Mouse (Mus musculus): Measurements from ENCODE around the gene Rprml. TPM values are rescaled to one million over a fixed set of nuclear protein-coding genes. Genes with fewer than 3 reads are reported as not detected.

Gene Rprml
- polyA plus RNA-seq, 1 experiment from 2014 or later = 1.1 TPM

DNA sequence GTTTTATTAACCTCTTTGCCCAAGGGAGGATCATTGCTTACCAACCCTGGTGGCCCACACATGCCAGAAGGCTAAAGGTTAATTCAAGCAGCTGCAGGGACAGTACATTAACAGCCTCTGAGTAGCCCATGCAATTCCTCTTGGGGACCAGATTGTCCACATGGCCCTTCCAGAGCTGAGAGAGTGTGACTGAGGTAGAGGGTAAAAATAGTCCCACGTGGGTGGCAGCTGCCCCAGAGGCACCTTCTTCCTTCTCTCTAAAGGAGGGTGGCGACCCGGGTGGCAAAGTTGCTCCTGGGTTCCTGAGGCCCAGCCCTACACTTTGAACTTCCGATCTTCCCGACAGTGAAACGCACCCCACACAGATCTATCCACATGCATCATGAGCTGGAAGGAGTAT, 3.1 kb upstream of the Rprml start:
- Histone ChIP-seq H3K27ac (no peak overlapping the region), H3K9me3 (no peaks in the 10 kb centered on the region), H3K4me3 (no peak overlapping the region), H3K4me2 (no peak overlapping the region), H3K9ac (no peak overlapping the region), H3K36me3 (replicated peaks) (no peaks in the 10 kb centered on the region), H3K27me3 (replicated peaks) (peaks cover 45% of the 10 kb centered on the region), H3K4me1 (peaks cover 14% of the 10 kb centered on the region)
- ATAC-seq (replicated peaks) = no peak
- WGBS = 87% methylated on average over 6 of the region's 6 CpGs

DNA sequence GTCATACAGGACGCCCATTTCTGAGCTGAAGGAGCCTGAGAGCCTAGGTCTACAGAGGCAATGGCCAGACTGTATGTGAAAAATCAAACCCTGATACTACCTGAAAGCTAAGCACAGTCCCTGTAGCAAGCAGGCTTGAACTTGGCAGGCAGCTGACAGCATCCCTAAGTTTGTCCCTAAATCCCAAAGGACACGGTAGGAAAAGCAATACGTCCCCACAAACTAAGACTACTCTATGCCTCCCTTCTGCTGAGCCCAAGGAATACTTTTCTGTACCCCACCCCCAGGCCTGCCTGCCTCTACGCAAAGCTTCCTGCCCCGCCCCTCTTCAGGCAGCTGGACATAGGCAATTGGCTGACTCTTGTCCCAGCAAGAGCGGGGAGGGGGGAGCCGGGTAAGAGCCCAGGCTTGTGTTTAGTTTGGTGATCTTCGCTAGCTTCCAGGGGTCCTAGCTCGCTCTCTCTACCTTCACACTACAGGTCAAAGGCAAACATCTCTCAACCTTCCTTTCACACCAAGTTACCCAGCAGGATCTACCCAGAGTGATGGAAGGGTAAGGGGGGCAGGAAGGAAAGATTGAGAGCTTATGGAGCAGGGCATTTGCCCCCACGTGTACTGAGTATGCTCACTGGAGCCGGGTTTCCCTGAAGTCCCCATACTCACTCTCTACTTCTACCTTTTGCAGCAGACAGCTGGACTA, 1.3 kb upstream of the Rprml start:
- H3K9me3 ChIP-seq = no peaks in the 10 kb centered on the region
- H3K27ac ChIP-seq = no peak overlapping the region
- no peak overlapping the region for H3K4me2 ChIP-seq
- WGBS = 11% methylated on average over 11 of the region's 11 CpGs
- no peak overlapping the region for H3K9ac ChIP-seq
- H3K36me3 ChIP-seq (replicated peaks) = no peaks in the 10 kb centered on the region
- ATAC-seq (replicated peaks) = no peak
- H3K4me3 ChIP-seq = no peak overlapping the region
- peaks cover 62% of the 10 kb centered on the region for H3K27me3 ChIP-seq (replicated peaks)
- H3K4me1 ChIP-seq = peaks cover 14% of the 10 kb centered on the region

DNA sequence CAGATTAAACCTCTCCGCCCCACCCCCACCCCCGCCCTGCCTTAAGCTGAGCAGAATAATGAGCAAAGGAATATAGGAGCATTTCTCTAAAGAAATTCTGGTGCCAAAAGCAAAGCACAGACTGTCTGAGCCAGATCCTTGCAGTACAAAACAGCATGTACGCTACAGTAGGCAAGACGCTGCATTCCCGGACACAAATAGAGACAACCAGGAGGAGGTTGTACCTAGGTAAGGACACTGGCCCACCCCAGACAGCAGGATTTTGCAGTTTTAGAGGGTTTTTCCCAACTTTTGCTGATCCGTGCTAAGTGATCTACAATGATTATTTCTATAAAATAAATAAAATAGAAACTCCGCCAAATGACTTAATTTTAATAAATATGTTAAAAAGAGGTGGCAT, 714 bp upstream of the Rprml start:
- no peaks in the 10 kb centered on the region for H3K36me3 ChIP-seq (replicated peaks)
- H3K27me3 ChIP-seq (replicated peaks) = peaks cover 68% of the 10 kb centered on the region
- 27% methylated on average over 7 of the region's 7 CpGs for WGBS
- H3K9me3 ChIP-seq = no peaks in the 10 kb centered on the region
- H3K4me2 ChIP-seq = no peak overlapping the region
- H3K4me1 ChIP-seq = peaks cover 14% of the 10 kb centered on the region
- no peak overlapping the region for H3K9ac ChIP-seq
- H3K27ac ChIP-seq = no peak overlapping the region
- H3K4me3 ChIP-seq = no peak overlapping the region
- ATAC-seq (replicated peaks) = no peak

DNA sequence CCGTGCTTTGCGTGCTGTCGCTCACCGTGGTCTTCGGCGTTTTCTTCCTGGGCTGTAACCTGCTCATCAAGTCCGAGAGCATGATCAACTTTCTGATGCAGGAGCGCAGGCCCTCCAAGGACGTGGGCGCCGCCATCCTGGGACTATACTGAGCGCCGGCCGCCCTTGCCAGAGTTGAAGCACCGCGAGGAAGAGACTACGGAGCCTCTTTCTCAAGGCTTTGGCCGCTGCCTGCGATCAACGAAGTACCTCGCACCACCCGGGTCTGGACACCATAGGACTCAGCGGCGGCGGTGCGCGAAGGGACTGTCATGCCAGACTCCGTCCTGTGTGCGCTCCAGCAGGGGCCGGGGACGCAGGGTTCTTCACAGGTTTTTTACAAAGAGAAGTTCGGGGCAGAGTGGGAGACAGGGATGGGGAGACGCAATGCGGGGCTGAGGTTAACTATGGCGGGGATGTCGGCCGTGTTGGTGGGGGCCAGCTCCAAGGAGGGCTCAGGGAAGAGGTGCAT, 668 bp downstream of the Rprml start:
- WGBS = 2% methylated on average over 37 of the region's 37 CpGs
- no peak overlapping the region for H3K27ac ChIP-seq
- H3K9ac ChIP-seq = peak overlapping the region; percentile 19; the same call in 1 of the 2 replicates
- H3K4me1 ChIP-seq = peaks cover 14% of the 10 kb centered on the region
- peak overlapping the region; percentile 85 for H3K4me2 ChIP-seq
- no peaks in the 10 kb centered on the region for H3K9me3 ChIP-seq
- no peak for ATAC-seq (replicated peaks)
- peaks cover 82% of the 10 kb centered on the region for H3K27me3 ChIP-seq (replicated peaks)
- H3K4me3 ChIP-seq = peak overlapping the region; percentile 43
- no peaks in the 10 kb centered on the region for H3K36me3 ChIP-seq (replicated peaks)

DNA sequence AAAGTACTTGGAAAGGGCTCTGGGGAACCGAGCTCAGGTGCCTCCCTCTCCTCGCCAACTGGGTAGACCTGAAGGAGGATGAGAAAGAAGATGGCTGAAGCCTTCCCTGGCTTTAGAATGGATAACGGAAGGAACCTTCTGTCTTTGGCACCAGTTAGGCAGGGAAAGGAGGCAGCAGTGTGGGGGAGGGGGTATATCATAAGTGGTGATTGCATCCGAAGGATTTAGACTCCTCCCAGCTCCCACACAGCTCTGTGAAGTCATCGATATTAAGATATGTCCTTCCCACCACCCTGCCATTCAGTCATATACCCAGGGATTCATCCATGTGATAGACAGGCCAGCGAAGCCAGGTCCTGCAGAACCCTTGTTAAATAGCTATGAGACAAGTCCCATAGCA, 2.1 kb downstream of the Rprml start:
- Histone ChIP-seq H3K9ac (no peak overlapping the region), H3K4me1 (peaks cover 25% of the 10 kb centered on the region), H3K27me3 (replicated peaks) (peaks cover 87% of the 10 kb centered on the region), H3K27ac (no peak overlapping the region), H3K4me3 (no peak overlapping the region), H3K9me3 (no peaks in the 10 kb centered on the region), H3K36me3 (replicated peaks) (no peaks in the 10 kb centered on the region), H3K4me2 (no peak overlapping the region)
- 87% methylated on average over 6 of the region's 6 CpGs for WGBS
- ATAC-seq (replicated peaks) = no peak

DNA sequence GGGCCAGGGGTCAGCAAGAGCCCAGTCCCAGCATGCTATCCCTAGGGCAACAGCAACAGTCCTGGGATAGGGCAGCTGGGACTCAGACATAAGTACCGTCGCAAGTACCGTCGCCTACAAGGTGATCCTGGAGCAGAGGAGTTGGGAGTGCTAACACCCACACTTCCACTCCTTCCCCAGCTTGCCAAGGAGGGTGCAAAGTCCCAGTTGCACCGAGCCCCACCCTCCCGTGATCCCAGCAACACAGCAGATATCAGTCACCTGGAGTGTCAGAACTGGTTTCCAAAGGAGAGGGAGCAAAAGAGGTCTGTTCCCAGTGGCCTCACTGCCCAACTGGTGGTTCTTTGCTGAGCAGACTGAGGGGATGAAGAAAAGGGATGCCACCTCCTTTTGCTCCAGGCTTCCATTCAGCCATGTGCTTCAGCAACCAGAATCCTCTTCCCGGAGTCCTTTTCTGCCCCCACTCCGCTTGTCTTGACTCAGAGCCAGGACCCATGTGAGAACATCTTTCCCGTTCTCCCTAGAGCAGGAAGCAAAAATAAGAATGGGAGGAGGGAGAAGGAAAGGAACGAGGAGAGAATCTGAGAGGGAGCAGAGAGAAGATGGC, 4.1 kb downstream of the Rprml start:
- 72% methylated on average over 10 of the region's 10 CpGs for WGBS
- Histone ChIP-seq H3K4me3 (no peak overlapping the region), H3K9ac (no peak overlapping the region), H3K4me2 (no peak overlapping the region), H3K27me3 (replicated peaks) (peaks cover 71% of the 10 kb centered on the region), H3K9me3 (no peaks in the 10 kb centered on the region), H3K36me3 (replicated peaks) (no peaks in the 10 kb centered on the region), H3K27ac (no peak overlapping the region), H3K4me1 (peaks cover 31% of the 10 kb centered on the region)
- no peak for ATAC-seq (replicated peaks)

DNA sequence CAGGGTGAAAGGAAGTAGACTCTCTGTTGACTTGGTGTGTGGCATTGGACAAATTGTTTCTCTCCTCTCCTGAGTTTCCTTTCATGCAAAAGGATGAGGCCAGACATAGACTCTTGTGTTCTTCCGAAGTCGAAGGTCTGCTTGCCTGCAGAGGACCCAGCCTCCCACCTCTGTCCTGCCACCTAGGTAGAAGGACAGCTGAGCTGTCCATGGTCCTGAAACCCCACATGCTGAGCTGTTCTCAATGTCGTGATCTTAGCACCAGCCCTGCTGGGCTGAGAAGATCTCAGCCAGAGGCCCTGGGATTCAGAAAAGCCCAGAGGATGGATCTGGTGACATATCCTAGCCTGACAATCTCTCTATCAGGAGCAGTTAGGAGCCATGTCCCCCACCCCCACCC, 7.2 kb downstream of the Rprml start:
- Histone ChIP-seq H3K4me2 (no peak overlapping the region), H3K9me3 (no peaks in the 10 kb centered on the region), H3K36me3 (replicated peaks) (no peaks in the 10 kb centered on the region), H3K4me1 (peaks cover 16% of the 10 kb centered on the region), H3K9ac (no peak overlapping the region), H3K4me3 (no peak overlapping the region), H3K27me3 (replicated peaks) (peaks cover 42% of the 10 kb centered on the region), H3K27ac (no peak overlapping the region)
- 6% methylated on average over 3 of the region's 3 CpGs for WGBS
- ATAC-seq (replicated peaks) = no peak

DNA sequence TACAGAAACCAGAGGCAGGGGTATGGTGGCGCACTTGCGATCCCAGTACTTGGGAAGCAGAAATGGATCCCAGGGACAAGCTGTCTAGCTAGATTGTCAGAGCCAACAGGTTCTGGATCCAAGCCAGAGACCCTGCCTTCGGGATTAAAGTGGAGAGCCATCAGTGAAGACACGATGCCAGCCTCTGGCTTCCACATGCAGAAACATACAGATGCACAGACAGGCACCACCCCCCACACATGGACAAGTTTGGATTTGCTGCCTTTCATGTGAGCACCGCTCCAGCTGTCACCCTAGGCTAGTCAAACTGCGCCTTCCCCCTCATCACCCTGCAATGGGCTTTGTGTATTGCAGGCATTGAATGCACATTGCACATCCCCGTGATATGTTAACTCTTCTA, 8.8 kb downstream of the Rprml start:
- Histone ChIP-seq H3K36me3 (replicated peaks) (no peaks in the 10 kb centered on the region), H3K4me3 (no peak overlapping the region), H3K27ac (no peak overlapping the region), H3K9ac (no peak overlapping the region), H3K27me3 (replicated peaks) (peaks cover 25% of the 10 kb centered on the region), H3K9me3 (no peaks in the 10 kb centered on the region), H3K4me2 (no peak overlapping the region), H3K4me1 (peaks cover 16% of the 10 kb centered on the region)
- ATAC-seq (replicated peaks) = no peak
- WGBS = 69% methylated on average over 7 of the region's 7 CpGs

DNA sequence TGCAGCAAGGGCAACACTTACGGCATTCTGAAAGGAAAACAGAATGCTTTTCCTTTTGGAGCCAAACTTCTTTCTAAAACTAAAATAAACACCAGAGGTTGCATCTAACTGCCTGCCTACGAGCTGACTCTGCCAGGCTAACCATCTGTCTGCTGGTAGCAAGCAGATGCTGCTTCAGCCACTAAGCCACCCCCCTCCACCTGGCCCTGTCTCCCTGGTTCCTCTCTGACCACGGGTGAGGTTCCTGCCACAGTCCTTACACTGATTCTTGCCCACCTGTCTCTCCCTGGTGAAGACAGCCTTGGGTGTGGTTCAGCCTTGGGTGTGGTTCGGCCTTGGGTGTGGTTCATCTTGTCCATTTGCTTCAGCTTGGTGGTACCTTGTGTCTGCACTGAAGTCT, 12.5 kb downstream of the Rprml start:
- no peak overlapping the region for H3K4me2 ChIP-seq
- H3K9ac ChIP-seq = no peak overlapping the region
- H3K27me3 ChIP-seq (replicated peaks) = no peaks in the 10 kb centered on the region; the same call in 1 of the 2 replicates
- no peaks in the 10 kb centered on the region for H3K36me3 ChIP-seq (replicated peaks)
- peaks cover 23% of the 10 kb centered on the region for H3K4me1 ChIP-seq
- H3K27ac ChIP-seq = no peak overlapping the region
- 66% methylated on average over 4 of the region's 4 CpGs for WGBS
- no peak for ATAC-seq (replicated peaks)
- H3K4me3 ChIP-seq = no peak overlapping the region
- no peaks in the 10 kb centered on the region for H3K9me3 ChIP-seq

DNA sequence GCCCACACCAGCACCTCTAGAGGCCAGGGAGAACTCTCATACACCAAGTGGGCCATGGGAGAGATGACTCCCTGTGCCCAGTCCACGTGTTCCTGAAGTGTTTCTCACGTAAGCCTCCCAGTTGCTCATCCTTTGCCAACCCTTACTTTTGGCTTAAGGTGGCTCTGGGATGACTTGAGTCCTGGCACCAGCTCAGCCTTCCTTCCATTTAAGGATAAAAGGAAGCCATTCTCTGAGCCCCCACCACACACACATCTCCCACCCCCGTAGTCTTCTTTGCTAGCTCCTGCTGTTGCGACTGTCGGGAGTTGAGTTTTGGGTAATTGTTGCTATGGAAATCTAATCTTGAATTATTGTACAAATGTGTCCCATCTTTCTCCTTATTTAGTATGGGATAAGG, 13.2 kb downstream of the Rprml start:
- Histone ChIP-seq H3K9me3 (no peaks in the 10 kb centered on the region), H3K27ac (no peak overlapping the region), H3K36me3 (replicated peaks) (no peaks in the 10 kb centered on the region), H3K4me1 (peaks cover 28% of the 10 kb centered on the region), H3K4me2 (no peak overlapping the region), H3K9ac (no peak overlapping the region), H3K27me3 (replicated peaks) (no peaks in the 10 kb centered on the region; the same call in 1 of the 2 replicates), H3K4me3 (no peak overlapping the region)
- WGBS = 77% methylated on average over 5 of the region's 5 CpGs
- no peak for ATAC-seq (replicated peaks)

DNA sequence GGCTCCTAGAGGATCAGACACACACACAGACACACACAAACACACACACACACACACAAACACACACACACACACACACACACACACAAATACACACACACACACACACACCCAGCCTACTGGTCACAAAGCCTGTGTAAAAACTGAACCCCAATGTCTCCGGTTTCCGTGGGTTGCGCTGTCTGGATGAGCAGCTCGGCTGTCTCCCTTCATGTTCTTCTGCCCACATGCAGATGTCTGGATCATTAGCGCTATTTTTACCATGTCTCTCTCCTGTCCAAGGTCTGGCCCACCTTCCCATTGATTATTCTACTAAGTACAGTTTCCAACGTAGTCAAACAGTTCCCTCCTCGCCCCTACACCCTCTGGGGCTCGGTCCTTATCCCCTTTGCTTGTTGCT, 13.7 kb downstream of the Rprml start:
- no peaks in the 10 kb centered on the region for H3K36me3 ChIP-seq (replicated peaks)
- H3K4me3 ChIP-seq = no peak overlapping the region
- no peak overlapping the region for H3K9ac ChIP-seq
- peaks cover 28% of the 10 kb centered on the region for H3K4me1 ChIP-seq
- H3K4me2 ChIP-seq = no peak overlapping the region
- no peaks in the 10 kb centered on the region for H3K9me3 ChIP-seq
- ATAC-seq (replicated peaks) = no peak
- H3K27me3 ChIP-seq (replicated peaks) = no peaks in the 10 kb centered on the region; the same call in 1 of the 2 replicates
- H3K27ac ChIP-seq = no peak overlapping the region
- WGBS = 80% methylated on average over 8 of the region's 8 CpGs

DNA sequence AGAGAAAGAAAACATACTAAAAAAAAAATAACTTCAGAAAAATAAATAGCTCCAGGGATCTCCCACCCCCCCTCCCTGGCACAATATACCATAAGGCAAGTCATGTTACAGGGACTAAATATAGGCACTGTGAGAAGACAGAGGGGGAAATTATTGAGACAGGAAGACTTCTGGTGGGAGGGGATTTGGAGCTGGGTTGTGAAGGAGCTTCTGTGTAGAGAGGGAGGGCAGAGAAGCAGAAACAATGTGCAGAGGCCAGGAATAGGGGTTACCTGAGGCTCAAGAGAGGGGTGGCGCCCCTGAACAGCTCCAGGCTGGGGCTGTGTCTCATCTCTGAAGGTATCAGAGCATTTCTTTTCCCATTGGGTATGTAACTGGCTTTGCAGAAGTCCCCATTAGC, 16.3 kb downstream of the Rprml start:
- Histone ChIP-seq H3K4me2 (no peak overlapping the region), H3K36me3 (replicated peaks) (no peaks in the 10 kb centered on the region), H3K4me3 (no peak overlapping the region), H3K4me1 (peaks cover 28% of the 10 kb centered on the region), H3K27ac (peak overlapping the region; percentile 11), H3K9ac (no peak overlapping the region; the same call in 1 of the 2 replicates), H3K9me3 (no peaks in the 10 kb centered on the region), H3K27me3 (replicated peaks) (no peaks in the 10 kb centered on the region; the same call in 1 of the 2 replicates)
- ATAC-seq (replicated peaks) = no peak; the same call in 1 of the 2 replicates
- 63% methylated on average over 1 of the region's 1 CpGs for WGBS
